Mouse (Mus musculus): ENCODE data around the gene Hist1h2bb. TPM values are rescaled to one million over a fixed set of nuclear protein-coding genes. Genes with fewer than 3 reads are reported as not detected.
"Not testable (repeated sequence)": the region's sequence is repeated elsewhere in the genome, so short reads cannot be mapped to it uniquely, and the experiment has no call there.

Hist1h2bb gene
- polyA plus RNA-seq, 1 experiment from 2014 or later = 5.6 TPM

GRCm38 (mm10) chr13:23708041-23708440 is 38.5 kb upstream of the Hist1h2bb start:
- no peaks in the 10 kb centered on the region for H3K36me3 ChIP-seq
- 72% methylated on average over 4 of the region's 4 CpGs for WGBS (ENCODE audit: insufficient replicate concordance)
- no peak for DNase-seq

GRCm38 (mm10) chr13:23708654-23709053 is 37.9 kb upstream of the Hist1h2bb start:
- Histone ChIP-seq H3K4me2 (no peak overlapping the region), H3K27me3 (peaks cover 25% of the 10 kb centered on the region), H3K27ac (no peak overlapping the region), H3K9me3 (replicated peaks) (no peaks in the 10 kb centered on the region), H3K9ac (no peak overlapping the region), H3K4me3 (replicated peaks) (no peak overlapping the region), H3K36me3 (no peaks in the 10 kb centered on the region), H3K4me1 (replicated peaks) (peaks cover 24% of the 10 kb centered on the region)
- WGBS (ENCODE audit: insufficient replicate concordance) = 63% methylated on average over 4 of the region's 4 CpGs
- DNase-seq = no peak
- ATAC-seq (ENCODE audit: low read depth) = no peak

More at GRCm38 (mm10) chr13:23708041-23708440, 38.5 kb upstream of the Hist1h2bb start:
- ATAC-seq (ENCODE audit: low read depth) = no peak
- H3K9me3 ChIP-seq (replicated peaks) = no peaks in the 10 kb centered on the region
- peaks cover 26% of the 10 kb centered on the region for H3K4me1 ChIP-seq (replicated peaks)
- peaks cover 25% of the 10 kb centered on the region for H3K27me3 ChIP-seq
- no peak overlapping the region for H3K27ac ChIP-seq
- H3K4me2 ChIP-seq = no peak overlapping the region
- no peak overlapping the region for H3K4me3 ChIP-seq (replicated peaks)
- no peak overlapping the region for H3K9ac ChIP-seq

- DNase-seq = no peak
- H3K4me1 ChIP-seq (replicated peaks) = peaks cover 24% of the 10 kb centered on the region
- no peaks in the 10 kb centered on the region for H3K36me3 ChIP-seq
- no peaks in the 10 kb centered on the region for H3K9me3 ChIP-seq (replicated peaks)
- peak overlapping the region; percentile 60 for H3K4me3 ChIP-seq (replicated peaks)
- no peak for ATAC-seq (ENCODE audit: low read depth)
- peak overlapping the region; percentile 72 for H3K4me2 ChIP-seq
- H3K27me3 ChIP-seq = peaks cover 25% of the 10 kb centered on the region
- peak overlapping the region; percentile 63 for H3K27ac ChIP-seq
- peak overlapping the region; percentile 69 for H3K9ac ChIP-seq
- 35% methylated on average over 15 of the region's 15 CpGs for WGBS (ENCODE audit: insufficient replicate concordance)
Observed at GRCm38 (mm10) chr13:23709714-23710373, 36.7 kb upstream of the Hist1h2bb start.

- ATAC-seq (ENCODE audit: low read depth) = 0 out of 2 replicates have a peak, but pooled peaks have one; percentile 39
Observed at GRCm38 (mm10) chr13:23710374-23711089, 36.0 kb upstream of the Hist1h2bb start, which contains the start of gene Hfe. Hfe (minus strand) TSS chr13:23710854.

GRCm38 (mm10) chr13:23716261-23717042 is 30.1 kb upstream of the Hist1h2bb start:
- WGBS (ENCODE audit: insufficient replicate concordance) = 27% methylated on average over 5 of the region's 5 CpGs
- H3K9me3 ChIP-seq (replicated peaks) = no peaks in the 10 kb centered on the region
- ATAC-seq (ENCODE audit: low read depth) (no peak), DNase-seq (no peak)
- no peak overlapping the region for H3K4me2 ChIP-seq
- H3K9ac ChIP-seq = no peak overlapping the region
- H3K4me3 ChIP-seq (replicated peaks) = no peak overlapping the region
- H3K4me1 ChIP-seq (replicated peaks) = 0 out of 2 replicates have a peak, but pooled peaks cover 4% of the 10 kb centered on the region
- H3K36me3 ChIP-seq = no peaks in the 10 kb centered on the region
- H3K27me3 ChIP-seq = peaks cover 3% of the 10 kb centered on the region; the same call in 1 of the 2 replicates
- H3K27ac ChIP-seq = no peak overlapping the region

More at GRCm38 (mm10) chr13:23710374-23711089, 36.0 kb upstream of the Hist1h2bb start, which contains the start of gene Hfe:
- H3K4me3 ChIP-seq (replicated peaks) = peak within 1 kb of the TSS; percentile 60
- H3K9ac ChIP-seq = peak within 1 kb of the TSS; percentile 69
- H3K27me3 ChIP-seq = peaks cover 25% of the 10 kb centered on the region
- 2% methylated on average over 17 of the region's 17 CpGs for WGBS (ENCODE audit: insufficient replicate concordance)
- peaks cover 24% of the 10 kb centered on the region for H3K4me1 ChIP-seq (replicated peaks)
- H3K27ac ChIP-seq = peak within 1 kb of the TSS; percentile 63
- H3K36me3 ChIP-seq = no peaks in the 10 kb centered on the region
- peak within 1 kb of the TSS; percentile 72 for H3K4me2 ChIP-seq
- H3K9me3 ChIP-seq (replicated peaks) = no peaks in the 10 kb centered on the region
- no peak for DNase-seq

GRCm38 (mm10) chr13:23717176-23717575 is 29.4 kb upstream of the Hist1h2bb start:
- 49% methylated on average over 11 of the region's 11 CpGs for WGBS (ENCODE audit: insufficient replicate concordance)
- DNase-seq = no peak
- ATAC-seq (ENCODE audit: low read depth) = no peak

GRCm38 (mm10) chr13:23717593-23718245 is 28.8 kb upstream of the Hist1h2bb start:
- not testable (repeated sequence) for H3K27me3 ChIP-seq; DNase-seq; H3K9me3 ChIP-seq (replicated peaks); H3K36me3 ChIP-seq; H3K4me3 ChIP-seq (replicated peaks); H3K9ac ChIP-seq; H3K4me1 ChIP-seq (replicated peaks); H3K4me2 ChIP-seq; ATAC-seq (ENCODE audit: low read depth)
- WGBS (ENCODE audit: insufficient replicate concordance) = 12% methylated on average over 2 of the region's 2 CpGs
- H3K27ac ChIP-seq = peak overlapping the region; percentile 5; the same call in 1 of the 2 replicates

More at GRCm38 (mm10) chr13:23717176-23717575, 29.4 kb upstream of the Hist1h2bb start:
- H3K27ac ChIP-seq = peak overlapping the region; percentile 5; the same call in 1 of the 2 replicates
- no peaks in the 10 kb centered on the region for H3K9me3 ChIP-seq (replicated peaks)
- H3K4me3 ChIP-seq (replicated peaks) = no peak overlapping the region
- 0 out of 2 replicates have a peak, but pooled peaks cover 4% of the 10 kb centered on the region for H3K4me1 ChIP-seq (replicated peaks)
- H3K27me3 ChIP-seq = no peaks in the 10 kb centered on the region
- no peaks in the 10 kb centered on the region for H3K36me3 ChIP-seq
- H3K4me2 ChIP-seq = no peak overlapping the region
- no peak overlapping the region for H3K9ac ChIP-seq

- no peaks in the 10 kb centered on the region for H3K9me3 ChIP-seq (replicated peaks)
- H3K36me3 ChIP-seq = no peaks in the 10 kb centered on the region
- H3K4me1 ChIP-seq (replicated peaks) = peaks cover 46% of the 10 kb centered on the region
- H3K27ac ChIP-seq = no peak overlapping the region
- H3K9ac ChIP-seq = peak overlapping the region; percentile 17; the same call in 1 of the 2 replicates
- 49% methylated on average over 4 of the region's 4 CpGs for WGBS (ENCODE audit: insufficient replicate concordance)
- no peak overlapping the region for H3K4me3 ChIP-seq (replicated peaks)
- no peak for DNase-seq
- no peaks in the 10 kb centered on the region for H3K27me3 ChIP-seq
- no peak overlapping the region for H3K4me2 ChIP-seq
- ATAC-seq (ENCODE audit: low read depth) = peak; percentile 66
Observed at GRCm38 (mm10) chr13:23724239-23724638, 22.3 kb upstream of the Hist1h2bb start.

GRCm38 (mm10) chr13:23725213-23725612 is 21.3 kb upstream of the Hist1h2bb start:
- H3K27ac ChIP-seq = no peak overlapping the region

GRCm38 (mm10) chr13:23728472-23729191 is 17.9 kb upstream of the Hist1h2bb start:
- no peak for DNase-seq
- peak overlapping the region; percentile 35 for H3K4me2 ChIP-seq
- H3K9me3 ChIP-seq (replicated peaks) = no peaks in the 10 kb centered on the region
- WGBS (ENCODE audit: insufficient replicate concordance) = 48% methylated on average over 18 of the region's 18 CpGs
- peaks cover 54% of the 10 kb centered on the region for H3K4me1 ChIP-seq (replicated peaks)
- peak overlapping the region; percentile 10 for H3K27ac ChIP-seq
- H3K4me3 ChIP-seq (replicated peaks) = no peak overlapping the region
- no peaks in the 10 kb centered on the region for H3K36me3 ChIP-seq
- H3K27me3 ChIP-seq = no peaks in the 10 kb centered on the region
- no peak for ATAC-seq (ENCODE audit: low read depth)
- H3K9ac ChIP-seq = peak overlapping the region; percentile 46; the same call in 1 of the 2 replicates

More at GRCm38 (mm10) chr13:23725213-23725612, 21.3 kb upstream of the Hist1h2bb start:
- Histone ChIP-seq H3K36me3 (no peaks in the 10 kb centered on the region), H3K4me3 (replicated peaks) (no peak overlapping the region), H3K4me2 (no peak overlapping the region), H3K9ac (no peak overlapping the region), H3K4me1 (replicated peaks) (peaks cover 54% of the 10 kb centered on the region), H3K27me3 (no peaks in the 10 kb centered on the region), H3K9me3 (replicated peaks) (no peaks in the 10 kb centered on the region)
- WGBS (ENCODE audit: insufficient replicate concordance) = 14% methylated on average over 1 of the region's 1 CpGs
- DNase-seq (no peak), ATAC-seq (ENCODE audit: low read depth) (no peak)
